Mouse (Mus musculus): ENCODE measurements around the gene Gjb5. TPM values are rescaled to one million over a fixed set of nuclear protein-coding genes. Genes with fewer than 3 reads are reported as not detected.

Gjb5 gene
- total RNA-seq, 1 experiment: 27.1 TPM

DNA sequence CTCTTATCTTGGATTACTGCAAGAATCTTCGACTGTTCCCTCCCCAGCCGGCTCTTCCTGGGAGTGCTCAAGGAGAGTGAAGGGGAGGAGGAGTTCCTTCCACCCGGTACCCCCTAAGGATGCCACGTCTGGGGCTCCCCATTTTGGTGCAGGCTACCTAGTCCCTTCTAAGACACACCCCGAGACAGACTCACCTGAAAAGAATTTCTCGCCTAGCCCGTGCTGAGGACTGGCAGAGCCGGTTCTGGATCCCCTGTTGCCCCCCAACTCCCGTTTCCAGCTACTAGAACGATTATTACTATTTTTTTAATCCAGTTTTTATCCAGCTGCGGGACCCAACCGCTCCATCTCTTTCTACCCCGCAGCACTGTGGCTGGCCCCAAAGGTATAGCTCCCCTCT, 28.2 kb downstream of the Gjb5 start:
- Histone ChIP-seq H3K9me3 (ENCODE audit: control insufficient read depth, insufficient read depth, low read depth, low read length) (no peaks in the 10 kb centered on the region), H3K4me3 (ENCODE audit: insufficient read depth in 1 of 2, low read depth in 1 of 2, low read length in 2 of 2, poor library complexity in 1 of 2, severe bottlenecking in 1 of 2) (peak overlapping the region; percentile 68 to 80), H3K4me1 (ENCODE audit: control insufficient read depth in 2 of 2, insufficient read depth in 2 of 2, low read length in 2 of 2, poor library complexity in 1 of 2) (peaks cover 7 to 32% of the 10 kb centered on the region in 2 experiments), H3K27ac (ENCODE audit: insufficient read depth, low read depth, low read length, poor library complexity, severe bottlenecking) (peak overlapping the region; percentile 85), H3K36me3 (ENCODE audit: control insufficient read depth, insufficient read depth, low read length, poor library complexity, severe bottlenecking) (peaks cover 18% of the 10 kb centered on the region), H3K9ac (ENCODE audit: insufficient read depth, low read depth, low read length, poor library complexity, severe bottlenecking) (peak overlapping the region; percentile 70)
- no peak for DNase-seq (ENCODE audit: low read depth, low spot score)
- in situ Hi-C loops (cut with MboI; ENCODE audit: low sequenced_read_pairs in 2 of 2, unreplicated experiment in 2 of 2): no loop called here
- no peak for TF ChIP-seq HCFC1 (IDR thresholded peaks at IDR 0.05; ENCODE audit: borderline replicate concordance, insufficient read depth, low read length)
- TF ChIP-seq ZNF384 (IDR thresholded peaks at IDR 0.05; ENCODE audit: low read depth, low read length): no peak
- TF ChIP-seq CHD2 (IDR thresholded peaks at IDR 0.05; ENCODE audit: low read depth, low read length): no peak
- no peak for TF ChIP-seq ZC3H11A (IDR thresholded peaks at IDR 0.05; ENCODE audit: borderline replicate concordance, low read depth, low read length)
- TF ChIP-seq MAFK (IDR thresholded peaks at IDR 0.05; ENCODE audit: insufficient read depth, low read depth, low read length): no peak

GRCm38 (mm10) chr4:127329046-127329445, 28.9 kb downstream of the Gjb5 start:
- in situ Hi-C loops (cut with MboI; ENCODE audit: low sequenced_read_pairs in 2 of 2, unreplicated experiment in 2 of 2): no loop called here
- peak; percentile 76 for DNase-seq (ENCODE audit: low read depth, low spot score)
- Histone ChIP-seq H3K9ac (ENCODE audit: insufficient read depth, low read depth, low read length, poor library complexity, severe bottlenecking) (peak overlapping the region; percentile 70; the same call in 1 of the 2 replicates), H3K4me1 (ENCODE audit: control insufficient read depth in 2 of 2, insufficient read depth in 2 of 2, low read length in 2 of 2, poor library complexity in 1 of 2) (peaks cover 7 to 28% of the 10 kb centered on the region in 2 experiments), H3K27ac (ENCODE audit: insufficient read depth, low read depth, low read length, poor library complexity, severe bottlenecking) (peak overlapping the region; percentile 85), H3K9me3 (ENCODE audit: control insufficient read depth, insufficient read depth, low read depth, low read length) (no peaks in the 10 kb centered on the region), H3K4me3 (ENCODE audit: insufficient read depth in 1 of 2, low read depth in 1 of 2, low read length in 2 of 2, poor library complexity in 1 of 2, severe bottlenecking in 1 of 2) (peak overlapping the region; percentile 68 to 80), H3K36me3 (ENCODE audit: control insufficient read depth, insufficient read depth, low read length, poor library complexity, severe bottlenecking) (peaks cover 23% of the 10 kb centered on the region)
- TF ChIP-seq MAFK (IDR thresholded peaks at IDR 0.05; ENCODE audit: insufficient read depth, low read depth, low read length): no peak
- TF ChIP-seq ZNF384 (IDR thresholded peaks at IDR 0.05; ENCODE audit: low read depth, low read length): no peak
- TF ChIP-seq CHD2 (IDR thresholded peaks at IDR 0.05; ENCODE audit: low read depth, low read length): no peak
- no peak for TF ChIP-seq ZC3H11A (IDR thresholded peaks at IDR 0.05; ENCODE audit: borderline replicate concordance, low read depth, low read length)
- no peak for TF ChIP-seq HCFC1 (IDR thresholded peaks at IDR 0.05; ENCODE audit: borderline replicate concordance, insufficient read depth, low read length)

GRCm38 (mm10) chr4:127328378-127328777, 29.6 kb downstream of the Gjb5 start:
- no peaks in the 10 kb centered on the region for H3K9me3 ChIP-seq (ENCODE audit: control insufficient read depth, insufficient read depth, low read depth, low read length)
- peaks cover 23% of the 10 kb centered on the region for H3K36me3 ChIP-seq (ENCODE audit: control insufficient read depth, insufficient read depth, low read length, poor library complexity, severe bottlenecking)
- peak overlapping the region; percentile 75 for H3K9ac ChIP-seq (ENCODE audit: insufficient read depth, low read depth, low read length, poor library complexity, severe bottlenecking)
- in situ Hi-C loops (cut with MboI; ENCODE audit: low sequenced_read_pairs in 2 of 2, unreplicated experiment in 2 of 2): no loop called here
- peak overlapping the region; percentile 37 for H3K27ac ChIP-seq (ENCODE audit: insufficient read depth, low read depth, low read length, poor library complexity, severe bottlenecking)
- H3K4me3 ChIP-seq (ENCODE audit: insufficient read depth in 1 of 2, low read depth in 1 of 2, low read length in 2 of 2, poor library complexity in 1 of 2, severe bottlenecking in 1 of 2): peak overlapping the region; percentile 31 to 68; a peak in 3 of 4 replicates
- H3K4me1 ChIP-seq (ENCODE audit: control insufficient read depth in 2 of 2, insufficient read depth in 2 of 2, low read length in 2 of 2, poor library complexity in 1 of 2): peaks cover 7 to 27% of the 10 kb centered on the region in 2 experiments; a peak in 3 of 4 replicates
- TF ChIP-seq ZNF384 (IDR thresholded peaks at IDR 0.05; ENCODE audit: low read depth, low read length): no peak
- no peak for DNase-seq (ENCODE audit: low read depth, low spot score)

DNA sequence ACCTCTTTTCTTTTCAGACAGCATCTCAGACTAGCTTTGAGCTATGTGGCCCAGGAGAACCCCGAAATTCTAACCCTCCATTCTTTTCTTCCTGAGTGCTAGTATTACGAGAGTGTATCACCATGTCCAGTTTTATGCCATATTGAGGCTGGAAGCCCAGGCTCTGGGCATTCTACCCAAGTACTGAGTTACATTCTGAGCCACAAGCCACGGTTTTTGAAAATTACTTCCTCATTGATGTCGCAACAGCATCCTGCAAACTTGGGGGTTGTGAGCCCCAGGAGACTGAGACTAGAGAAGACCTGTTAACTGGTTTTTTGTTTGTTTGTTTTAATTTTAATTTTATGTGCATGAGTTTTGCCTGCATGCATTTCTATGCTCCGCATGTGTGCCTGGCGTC, 30.2 kb downstream of the Gjb5 start:
- Histone ChIP-seq H3K27ac (ENCODE audit: insufficient read depth, low read depth, low read length, poor library complexity, severe bottlenecking) (peak overlapping the region; percentile 37; the same call in 1 of the 2 replicates), H3K9ac (ENCODE audit: insufficient read depth, low read depth, low read length, poor library complexity, severe bottlenecking) (peak overlapping the region; percentile 75; the same call in 1 of the 2 replicates), H3K9me3 (ENCODE audit: control insufficient read depth, insufficient read depth, low read depth, low read length) (no peaks in the 10 kb centered on the region), H3K4me3 (ENCODE audit: insufficient read depth in 1 of 2, low read depth in 1 of 2, low read length in 2 of 2, poor library complexity in 1 of 2, severe bottlenecking in 1 of 2) (peak overlapping the region; percentile 31 to 68; a peak in 2 of 4 replicates), H3K36me3 (ENCODE audit: control insufficient read depth, insufficient read depth, low read length, poor library complexity, severe bottlenecking) (peaks cover 23% of the 10 kb centered on the region), H3K4me1 (ENCODE audit: control insufficient read depth in 2 of 2, insufficient read depth in 2 of 2, low read length in 2 of 2, poor library complexity in 1 of 2) (peaks cover 7 to 25% of the 10 kb centered on the region in 2 experiments; a peak in 3 of 4 replicates)
- in situ Hi-C loops (cut with MboI; ENCODE audit: low sequenced_read_pairs in 2 of 2, unreplicated experiment in 2 of 2): no loop called here
- TF ChIP-seq HCFC1 (IDR thresholded peaks at IDR 0.05; ENCODE audit: borderline replicate concordance, insufficient read depth, low read length) (no peak), CHD2 (IDR thresholded peaks at IDR 0.05; ENCODE audit: low read depth, low read length) (no peak), MAFK (IDR thresholded peaks at IDR 0.05; ENCODE audit: insufficient read depth, low read depth, low read length) (no peak), ZNF384 (IDR thresholded peaks at IDR 0.05; ENCODE audit: low read depth, low read length) (no peak), ZC3H11A (IDR thresholded peaks at IDR 0.05; ENCODE audit: borderline replicate concordance, low read depth, low read length) (no peak)
- DNase-seq (ENCODE audit: low read depth, low spot score): no peak

DNA sequence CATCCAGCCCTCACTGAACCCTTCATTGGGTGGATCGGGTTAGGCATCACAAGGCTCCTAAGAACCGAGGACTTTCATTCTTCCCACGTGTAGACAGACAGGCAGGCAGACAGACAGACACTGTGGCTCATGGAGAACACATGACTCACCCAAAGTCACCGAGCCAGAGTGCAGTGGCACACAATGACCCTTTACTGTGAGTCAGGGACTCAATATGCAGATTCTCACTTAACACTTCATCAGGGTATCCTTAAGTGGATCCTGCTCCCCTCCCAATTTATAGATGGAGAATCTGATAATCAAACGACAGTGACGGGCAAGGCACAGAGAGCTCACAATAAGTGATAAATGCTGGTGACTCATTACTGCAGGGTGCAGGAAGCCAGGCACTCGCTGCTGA, 30.7 kb downstream of the Gjb5 start:
- TF ChIP-seq HCFC1 (IDR thresholded peaks at IDR 0.05; ENCODE audit: borderline replicate concordance, insufficient read depth, low read length) (no peak), ZC3H11A (IDR thresholded peaks at IDR 0.05; ENCODE audit: borderline replicate concordance, low read depth, low read length) (no peak), ZNF384 (IDR thresholded peaks at IDR 0.05; ENCODE audit: low read depth, low read length) (no peak), MAFK (IDR thresholded peaks at IDR 0.05; ENCODE audit: insufficient read depth, low read depth, low read length) (no peak)
- no peak for DNase-seq (ENCODE audit: low read depth, low spot score)
- in situ Hi-C loops (cut with MboI; ENCODE audit: low sequenced_read_pairs in 2 of 2, unreplicated experiment in 2 of 2): no loop called here
- peak overlapping the region in 1 of 2 experiments; percentile 68; a peak in 3 of 4 replicates for H3K4me3 ChIP-seq (ENCODE audit: insufficient read depth in 1 of 2, low read depth in 1 of 2, low read length in 2 of 2, poor library complexity in 1 of 2, severe bottlenecking in 1 of 2)
- no peaks in the 10 kb centered on the region for H3K9me3 ChIP-seq (ENCODE audit: control insufficient read depth, insufficient read depth, low read depth, low read length)
- H3K36me3 ChIP-seq (ENCODE audit: control insufficient read depth, insufficient read depth, low read length, poor library complexity, severe bottlenecking): peaks cover 23% of the 10 kb centered on the region
- H3K9ac ChIP-seq (ENCODE audit: insufficient read depth, low read depth, low read length, poor library complexity, severe bottlenecking): peak overlapping the region; percentile 75; the same call in 1 of the 2 replicates
- H3K27ac ChIP-seq (ENCODE audit: insufficient read depth, low read depth, low read length, poor library complexity, severe bottlenecking): no peak overlapping the region
- H3K4me1 ChIP-seq (ENCODE audit: control insufficient read depth in 2 of 2, insufficient read depth in 2 of 2, low read length in 2 of 2, poor library complexity in 1 of 2): peaks cover 7 to 24% of the 10 kb centered on the region in 2 experiments; a peak in 3 of 4 replicates

All from ES-E14 (cell line).